Mouse (Mus musculus) kidney, adult 18-20 months (tissue): ENCODE results near the gene Tex13a.

ENCODE experiments used
- DNase-seq: peaks from one replicate; pipeline ENCODE4 v3.0.0; 2021

Tex13a gene

GRCm38 (mm10) chrX:138209480-138209879, at the start of gene Tex13a:
Gene Tex13a, minus strand, starts transcription at chrX:138209580.
- DNase-seq: no peak

- DNase-seq: no peak
Measured at GRCm38 (mm10) chrX:138234626-138235025, 25.2 kb upstream of the Tex13a start.

- DNase-seq: peak; percentile 2
Measured at GRCm38 (mm10) chrX:138170146-138170545, 39.2 kb downstream of the Tex13a start.
